ENCODE assay signal across 17 mouse cellular contexts in genomic region chr15:45273677-45274076, GRCm38 (mm10).
DNase-seq lines count a peak whose midpoint lies in the region; ATAC-seq and TF ChIP-seq lines count a peak whose summit lies in the region.
"Had no signal": no experiment of that assay in that cellular context is flagged by ENCODE, and none has a peak within 500 bp of the region (broad histone marks: within the 10 kb centered on the region; RNA-seq: fewer than 3 reads in every experiment).

No protein-coding gene starts in this region.

- no peaks in the 10 kb centered on the region for H3K9me3 ChIP-seq in hindbrain, embryonic 13.5 days
- no peaks in the 10 kb centered on the region for H3K9me3 ChIP-seq in hindbrain, embryonic 10.5 days
- H3K9me3 ChIP-seq in limb, embryonic 14.5 days (ENCODE audit: control insufficient read depth, low read length): no peaks in the 10 kb centered on the region
- H3K9me3 ChIP-seq in limb, embryonic 10.5 days (replicated peaks): no peaks in the 10 kb centered on the region
- no peaks in the 10 kb centered on the region for H3K9me3 ChIP-seq in midbrain, postnatal 0 days (ENCODE audit: low read length)
- H3K9me3 ChIP-seq: embryonic facial prominence, embryonic 12.5 days; intestine, embryonic 15.5 days; liver, embryonic 12.5 days; neural tube, embryonic 12.5 days had no signal

- H3K36me3 ChIP-seq in hindbrain, embryonic 13.5 days: no peaks in the 10 kb centered on the region
- H3K36me3 ChIP-seq in hindbrain, embryonic 10.5 days: no peaks in the 10 kb centered on the region
- H3K36me3 ChIP-seq in limb, embryonic 14.5 days (ENCODE audit: control insufficient read depth, insufficient read depth, low read length): no peaks in the 10 kb centered on the region
- H3K36me3 ChIP-seq in limb, embryonic 10.5 days: no peaks in the 10 kb centered on the region
- no peaks in the 10 kb centered on the region for H3K36me3 ChIP-seq in midbrain, postnatal 0 days (ENCODE audit: insufficient read depth, low read length)
- H3K36me3 ChIP-seq: embryonic facial prominence, embryonic 12.5 days; intestine, embryonic 15.5 days; liver, embryonic 12.5 days; neural tube, embryonic 12.5 days had no signal

- TF ChIP-seq CTCF in brain, embryonic 14.5 days (IDR thresholded peaks at IDR 0.05; ENCODE audit: borderline replicate concordance, extremely low read depth, insufficient read depth, insufficient read length): no peak
- TF ChIP-seq CTCF in midbrain, postnatal 0 days (IDR thresholded peaks at IDR 0.05): peak; percentile 75

- ATAC-seq in hindbrain, embryonic 13.5 days (ENCODE audit: low FRiP score): peak; percentile 63; the same call in 1 of the 2 replicates
- no peak for ATAC-seq in limb, embryonic 14.5 days (ENCODE audit: low FRiP score, low read depth)
- ATAC-seq in midbrain, postnatal 0 days (ENCODE audit: low FRiP score): no peak
- ATAC-seq: intestine, embryonic 15.5 days; liver, embryonic 12.5 days had no signal

- intact Hi-C loops in left cerebral cortex, postnatal 36 days (cut with DNase I): loop anchor here (10.0 kb wide), 1 partner anchor 1721 kb away; no protein-coding TSS in a partner anchor

- no peak overlapping the region for H3K9ac ChIP-seq in hindbrain, embryonic 13.5 days
- H3K9ac ChIP-seq in limb, embryonic 14.5 days (ENCODE audit: low read depth, low read length, severe bottlenecking): no peak overlapping the region
- no peak overlapping the region for H3K9ac ChIP-seq in midbrain, postnatal 0 days (replicated peaks; ENCODE audit: low read length, poor library complexity, severe bottlenecking)
- H3K9ac ChIP-seq: embryonic facial prominence, embryonic 12.5 days; intestine, embryonic 15.5 days; liver, embryonic 12.5 days; lung, embryonic 14.5 days; neural tube, embryonic 12.5 days had no signal

- no peak overlapping the region for H3K4me3 ChIP-seq in hindbrain, embryonic 13.5 days
- H3K4me3 ChIP-seq in hindbrain, embryonic 10.5 days: no peak overlapping the region
- H3K4me3 ChIP-seq in limb, embryonic 14.5 days (replicated peaks; ENCODE audit: low read length): no peak overlapping the region
- no peak overlapping the region for H3K4me3 ChIP-seq in limb, embryonic 10.5 days
- no peak overlapping the region for H3K4me3 ChIP-seq in midbrain, postnatal 0 days (ENCODE audit: low read depth, low read length)
- H3K4me3 ChIP-seq: embryonic facial prominence, embryonic 12.5 days; intestine, embryonic 15.5 days; liver, embryonic 12.5 days; neural tube, embryonic 12.5 days had no signal

- H3K4me2 ChIP-seq in hindbrain, embryonic 13.5 days: no peak overlapping the region
- H3K4me2 ChIP-seq in limb, embryonic 14.5 days (replicated peaks; ENCODE audit: low read depth, low read length, severe bottlenecking): no peak overlapping the region
- H3K4me2 ChIP-seq in midbrain, postnatal 0 days (ENCODE audit: low read depth, low read length, poor library complexity, severe bottlenecking): no peak overlapping the region
- H3K4me2 ChIP-seq: embryonic facial prominence, embryonic 12.5 days; heart, embryonic 11.5 days; intestine, embryonic 15.5 days; liver, embryonic 12.5 days; lung, embryonic 14.5 days; neural tube, embryonic 12.5 days had no signal

- DNase-seq in hindbrain, embryonic 10.5 days (ENCODE audit: low spot score): no peak
- peak; percentile 5 for DNase-seq in limb, embryonic 14.5 days (ENCODE audit: low spot score)
- no peak for DNase-seq in limb, embryonic 10.5 days (ENCODE audit: low spot score)
- DNase-seq in brain, embryonic 14.5 days (ENCODE audit: low read depth): peak; percentile 61
- DNase-seq in midbrain, postnatal 0 days (ENCODE audit: low spot score): peak; percentile 71
- DNase-seq in left cerebral cortex, postnatal 36 days (ENCODE audit: low spot score in 2 of 2): no peak
- DNase-seq: cerebellum, adult 11-12 months; lung, embryonic 14.5 days; right cerebral cortex, postnatal 4 days; thymus, postnatal 4 days had no signal

- H3K27me3 ChIP-seq in hindbrain, embryonic 13.5 days: no peaks in the 10 kb centered on the region
- no peaks in the 10 kb centered on the region for H3K27me3 ChIP-seq in hindbrain, embryonic 10.5 days (ENCODE audit: insufficient read depth, poor library complexity, severe bottlenecking)
- no peaks in the 10 kb centered on the region for H3K27me3 ChIP-seq in limb, embryonic 14.5 days (ENCODE audit: control insufficient read depth, insufficient read depth, low read length)
- H3K27me3 ChIP-seq in limb, embryonic 10.5 days (ENCODE audit: low read depth, poor library complexity, severe bottlenecking): no peaks in the 10 kb centered on the region
- no peaks in the 10 kb centered on the region for H3K27me3 ChIP-seq in midbrain, postnatal 0 days (ENCODE audit: insufficient read depth, low read length)
- H3K27me3 ChIP-seq: embryonic facial prominence, embryonic 12.5 days; intestine, embryonic 15.5 days; liver, embryonic 12.5 days; neural tube, embryonic 12.5 days had no signal

- H3K27ac ChIP-seq in hindbrain, embryonic 13.5 days: no peak overlapping the region
- no peak overlapping the region for H3K27ac ChIP-seq in hindbrain, embryonic 10.5 days
- no peak overlapping the region for H3K27ac ChIP-seq in limb, embryonic 14.5 days (replicated peaks; ENCODE audit: low read depth, low read length)
- no peak overlapping the region for H3K27ac ChIP-seq in limb, embryonic 10.5 days
- no peak overlapping the region for H3K27ac ChIP-seq in midbrain, postnatal 0 days (ENCODE audit: low read depth, low read length)
- H3K27ac ChIP-seq: embryonic facial prominence, embryonic 12.5 days; intestine, embryonic 15.5 days; liver, embryonic 12.5 days; macrophage; neural tube, embryonic 12.5 days had no signal

- 65% methylated on average over 1 of the region's 1 CpGs for WGBS in hindbrain, embryonic 13.5 days
- WGBS in hindbrain, embryonic 10.5 days: 74% methylated on average over 1 of the region's 1 CpGs
- 56% methylated on average over 1 of the region's 1 CpGs for WGBS in limb, embryonic 14.5 days
- 83% methylated on average over 1 of the region's 1 CpGs for WGBS in limb, embryonic 10.5 days
- 30% methylated on average over 1 of the region's 1 CpGs for WGBS in midbrain, postnatal 0 days

- no peaks in the 10 kb centered on the region for H3K4me1 ChIP-seq in hindbrain, embryonic 13.5 days (replicated peaks)
- H3K4me1 ChIP-seq in hindbrain, embryonic 10.5 days (replicated peaks): no peaks in the 10 kb centered on the region
- H3K4me1 ChIP-seq in limb, embryonic 14.5 days (ENCODE audit: control insufficient read depth, insufficient read depth, low read length): no peaks in the 10 kb centered on the region
- H3K4me1 ChIP-seq in limb, embryonic 10.5 days: no peaks in the 10 kb centered on the region
- no peaks in the 10 kb centered on the region for H3K4me1 ChIP-seq in midbrain, postnatal 0 days (ENCODE audit: insufficient read depth, low read length)
- H3K4me1 ChIP-seq: embryonic facial prominence, embryonic 12.5 days; intestine, embryonic 15.5 days; liver, embryonic 12.5 days; neural tube, embryonic 12.5 days had no signal

- TF ChIP-seq POLR2A in limb, embryonic 14.5 days (IDR thresholded peaks at IDR 0.05; ENCODE audit: borderline replicate concordance, extremely low read depth, insufficient read depth, insufficient read length): no peak
- no peak for TF ChIP-seq POLR2A in brain, embryonic 14.5 days (IDR thresholded peaks at IDR 0.05; ENCODE audit: borderline replicate concordance, extremely low read depth, insufficient read depth, insufficient read length, poor library complexity, severe bottlenecking)

Comparison
In these comparisons a context has a peak if more than half of its experiments do, and no peak if none do; other contexts are left out.
1. DNase-seq: peak in limb, embryonic 14.5 days (single experiment), brain, embryonic 14.5 days (single experiment) and midbrain, postnatal 0 days (single experiment); none in hindbrain, embryonic 10.5 days (single experiment), limb, embryonic 10.5 days (single experiment) and left cerebral cortex, postnatal 36 days (0 of 2).